Mouse (Mus musculus): ENCODE measurements around the gene Adam12. TPM values are rescaled to one million over a fixed set of nuclear protein-coding genes. Genes with fewer than 3 reads are reported as not detected.

The Adam12 gene
- polyA plus RNA-seq, 1 experiment from 2014 or later: 4.8 TPM

- H3K27me3 ChIP-seq: no peaks in the 10 kb centered on the region
- WGBS: 85% methylated on average over 1 of the region's 1 CpGs
These were observed 8.6 kb upstream of the Adam12 start for GRCm38 (mm10) chr7:134240579-134240978.

GRCm38 (mm10) chr7:134238863-134239262 is 6.9 kb upstream of the Adam12 start:
- Histone ChIP-seq H3K4me2 (replicated peaks) (no peak overlapping the region), H3K36me3 (no peaks in the 10 kb centered on the region), H3K27ac (no peak overlapping the region), H3K27me3 (no peaks in the 10 kb centered on the region), H3K4me3 (no peak overlapping the region), H3K9ac (no peak overlapping the region), H3K9me3 (no peaks in the 10 kb centered on the region), H3K4me1 (no peaks in the 10 kb centered on the region)
- ATAC-seq (ENCODE audit: insufficient number of reproducible peaks, insufficient read depth, low FRiP score, low TSS enrichment): no peak
- WGBS: 94% methylated on average over 3 of the region's 3 CpGs

More at GRCm38 (mm10) chr7:134240579-134240978, 8.6 kb upstream of the Adam12 start:
- no peaks in the 10 kb centered on the region for H3K4me1 ChIP-seq
- H3K9me3 ChIP-seq: no peaks in the 10 kb centered on the region
- H3K4me3 ChIP-seq: no peak overlapping the region
- H3K36me3 ChIP-seq: no peaks in the 10 kb centered on the region
- H3K27ac ChIP-seq: no peak overlapping the region
- no peak overlapping the region for H3K9ac ChIP-seq
- H3K4me2 ChIP-seq (replicated peaks): no peak overlapping the region
- ATAC-seq (ENCODE audit: insufficient number of reproducible peaks, insufficient read depth, low FRiP score, low TSS enrichment): no peak

GRCm38 (mm10) chr7:134237356-134237755 is 5.4 kb upstream of the Adam12 start:
- Histone ChIP-seq H3K9me3 (no peaks in the 10 kb centered on the region), H3K9ac (no peak overlapping the region), H3K4me2 (replicated peaks) (no peak overlapping the region), H3K27ac (no peak overlapping the region), H3K4me1 (no peaks in the 10 kb centered on the region), H3K4me3 (no peak overlapping the region), H3K36me3 (no peaks in the 10 kb centered on the region), H3K27me3 (no peaks in the 10 kb centered on the region)
- no peak for ATAC-seq (ENCODE audit: insufficient number of reproducible peaks, insufficient read depth, low FRiP score, low TSS enrichment)
- WGBS: 77% methylated on average over 2 of the region's 2 CpGs

- H3K27me3 ChIP-seq: no peaks in the 10 kb centered on the region
- no peak overlapping the region for H3K27ac ChIP-seq
- H3K9ac ChIP-seq: no peak overlapping the region
- ATAC-seq (ENCODE audit: insufficient number of reproducible peaks, insufficient read depth, low FRiP score, low TSS enrichment): no peak
- H3K4me2 ChIP-seq (replicated peaks): no peak overlapping the region
- H3K4me1 ChIP-seq: no peaks in the 10 kb centered on the region
- H3K36me3 ChIP-seq: no peaks in the 10 kb centered on the region
- no peaks in the 10 kb centered on the region for H3K9me3 ChIP-seq
- H3K4me3 ChIP-seq: no peak overlapping the region
These were observed 4.8 kb upstream of the Adam12 start for GRCm38 (mm10) chr7:134236727-134237126.

GRCm38 (mm10) chr7:134235552-134235951 is 3.6 kb upstream of the Adam12 start:
- Histone ChIP-seq H3K27ac (no peak overlapping the region), H3K9me3 (no peaks in the 10 kb centered on the region), H3K36me3 (no peaks in the 10 kb centered on the region), H3K4me2 (replicated peaks) (no peak overlapping the region), H3K4me3 (no peak overlapping the region), H3K9ac (no peak overlapping the region), H3K27me3 (no peaks in the 10 kb centered on the region), H3K4me1 (no peaks in the 10 kb centered on the region)
- 75% methylated on average over 2 of the region's 2 CpGs for WGBS
- no peak for ATAC-seq (ENCODE audit: insufficient number of reproducible peaks, insufficient read depth, low FRiP score, low TSS enrichment)

GRCm38 (mm10) chr7:134230708-134231107 is 1.2 kb downstream of the Adam12 start:
- H3K4me1 ChIP-seq: peaks cover 8% of the 10 kb centered on the region
- no peaks in the 10 kb centered on the region for H3K9me3 ChIP-seq

GRCm38 (mm10) chr7:134229899-134230298 is 2.0 kb downstream of the Adam12 start:
- no peaks in the 10 kb centered on the region for H3K36me3 ChIP-seq
- peaks cover 13% of the 10 kb centered on the region for H3K4me1 ChIP-seq
- no peak overlapping the region for H3K27ac ChIP-seq
- peaks cover 19% of the 10 kb centered on the region for H3K27me3 ChIP-seq
- no peak overlapping the region for H3K4me3 ChIP-seq
- H3K9me3 ChIP-seq: no peaks in the 10 kb centered on the region
- H3K9ac ChIP-seq: no peak overlapping the region
- H3K4me2 ChIP-seq (replicated peaks): no peak overlapping the region
- ATAC-seq (ENCODE audit: insufficient number of reproducible peaks, insufficient read depth, low FRiP score, low TSS enrichment): no peak
- 61% methylated on average over 2 of the region's 2 CpGs for WGBS

More at GRCm38 (mm10) chr7:134230708-134231107, 1.2 kb downstream of the Adam12 start:
- Histone ChIP-seq H3K4me2 (replicated peaks) (no peak overlapping the region), H3K4me3 (no peak overlapping the region), H3K27ac (no peak overlapping the region), H3K36me3 (no peaks in the 10 kb centered on the region), H3K9ac (no peak overlapping the region), H3K27me3 (peaks cover 12% of the 10 kb centered on the region)
- ATAC-seq (ENCODE audit: insufficient number of reproducible peaks, insufficient read depth, low FRiP score, low TSS enrichment): no peak
- 84% methylated on average over 3 of the region's 3 CpGs for WGBS

- ATAC-seq (ENCODE audit: insufficient number of reproducible peaks, insufficient read depth, low FRiP score, low TSS enrichment): no peak
- Histone ChIP-seq H3K4me3 (no peak overlapping the region), H3K27ac (no peak overlapping the region; the same call in none of the 2 replicates), H3K9ac (no peak overlapping the region), H3K4me1 (peaks cover 20% of the 10 kb centered on the region), H3K27me3 (peaks cover 26% of the 10 kb centered on the region), H3K9me3 (no peaks in the 10 kb centered on the region), H3K36me3 (no peaks in the 10 kb centered on the region), H3K4me2 (replicated peaks) (no peak overlapping the region)
- 10% methylated on average over 13 of the region's 13 CpGs for WGBS
These were observed 4.0 kb downstream of the Adam12 start for GRCm38 (mm10) chr7:134227773-134228455.

- 58% methylated on average over 4 of the region's 4 CpGs for WGBS
- H3K27me3 ChIP-seq: peaks cover 30% of the 10 kb centered on the region
- H3K4me3 ChIP-seq: no peak overlapping the region
- 0 out of 2 replicates have a peak overlapping the region, but pooled peaks have one; percentile 41 for H3K27ac ChIP-seq
- H3K36me3 ChIP-seq: no peaks in the 10 kb centered on the region
- H3K9ac ChIP-seq: no peak overlapping the region
- no peaks in the 10 kb centered on the region for H3K9me3 ChIP-seq
- ATAC-seq (ENCODE audit: insufficient number of reproducible peaks, insufficient read depth, low FRiP score, low TSS enrichment): no peak
- no peak overlapping the region for H3K4me2 ChIP-seq (replicated peaks)
- peaks cover 20% of the 10 kb centered on the region for H3K4me1 ChIP-seq
These were observed 4.8 kb downstream of the Adam12 start for GRCm38 (mm10) chr7:134227101-134227500.

GRCm38 (mm10) chr7:134226231-134226630 is 5.7 kb downstream of the Adam12 start:
- Histone ChIP-seq H3K36me3 (no peaks in the 10 kb centered on the region), H3K4me2 (replicated peaks) (no peak overlapping the region), H3K27ac (no peak overlapping the region), H3K27me3 (peaks cover 30% of the 10 kb centered on the region), H3K4me3 (no peak overlapping the region), H3K9ac (no peak overlapping the region), H3K9me3 (no peaks in the 10 kb centered on the region), H3K4me1 (peaks cover 20% of the 10 kb centered on the region)
- no peak for ATAC-seq (ENCODE audit: insufficient number of reproducible peaks, insufficient read depth, low FRiP score, low TSS enrichment)
- WGBS: 63% methylated on average over 3 of the region's 3 CpGs

GRCm38 (mm10) chr7:134224741-134225612 is 7.0 kb downstream of the Adam12 start:
- H3K9ac ChIP-seq: peak overlapping the region; percentile 68
- ATAC-seq (ENCODE audit: insufficient number of reproducible peaks, insufficient read depth, low FRiP score, low TSS enrichment): peak; percentile 67
- under 1% methylated on average over 81 of the region's 90 CpGs for WGBS
- H3K36me3 ChIP-seq: no peaks in the 10 kb centered on the region
- H3K4me1 ChIP-seq: peaks cover 20% of the 10 kb centered on the region
- peaks cover 30% of the 10 kb centered on the region for H3K27me3 ChIP-seq
- H3K27ac ChIP-seq: peak overlapping the region; percentile 73
- peak overlapping the region; percentile 99 for H3K4me2 ChIP-seq (replicated peaks)
- no peaks in the 10 kb centered on the region for H3K9me3 ChIP-seq
- peak overlapping the region; percentile 67 for H3K4me3 ChIP-seq

GRCm38 (mm10) chr7:134224421-134224740 is 7.6 kb downstream of the Adam12 start:
- Histone ChIP-seq H3K27ac (0 out of 2 replicates have a peak overlapping the region, but pooled peaks have one; percentile 73), H3K4me1 (peaks cover 20% of the 10 kb centered on the region), H3K9me3 (no peaks in the 10 kb centered on the region), H3K9ac (peak overlapping the region; percentile 68), H3K36me3 (no peaks in the 10 kb centered on the region), H3K27me3 (peaks cover 30% of the 10 kb centered on the region), H3K4me2 (replicated peaks) (peak overlapping the region; percentile 99), H3K4me3 (peak overlapping the region; percentile 67)
- under 1% methylated on average over 14 of the region's 14 CpGs for WGBS
- peak; percentile 13; the same call in 1 of the 2 replicates for ATAC-seq (ENCODE audit: insufficient number of reproducible peaks, insufficient read depth, low FRiP score, low TSS enrichment)

Data from embryonic facial prominence, embryonic 12.5 days (tissue).